Mouse (Mus musculus) small intestine, adult 2 months (tissue): Measurements from ENCODE around the gene Tmcc2.

ENCODE experiments used
- CTCF ChIP-seq: fragments of 200-500 bp; IDR thresholded peaks from 2 replicates; pipeline ENCODE4 v1.5.1; 2012; ENCODE audit warnings: low read depth, mild to moderate bottlenecking, control low read depth, inconsistent platforms, low read length, moderate library complexity, mixed read lengths; ENCODE audit not compliant: insufficient replicate concordance, insufficient read length; ENCODE audit errors: extremely low read depth
- POLR2A ChIP-seq: fragments of 200-500 bp; IDR thresholded peaks from 2 replicates; pipeline ENCODE4 v1.6.1; 2012; ENCODE audit warnings: low read depth, mild to moderate bottlenecking, control low read depth, inconsistent platforms, low read length, moderate library complexity

DNA sequence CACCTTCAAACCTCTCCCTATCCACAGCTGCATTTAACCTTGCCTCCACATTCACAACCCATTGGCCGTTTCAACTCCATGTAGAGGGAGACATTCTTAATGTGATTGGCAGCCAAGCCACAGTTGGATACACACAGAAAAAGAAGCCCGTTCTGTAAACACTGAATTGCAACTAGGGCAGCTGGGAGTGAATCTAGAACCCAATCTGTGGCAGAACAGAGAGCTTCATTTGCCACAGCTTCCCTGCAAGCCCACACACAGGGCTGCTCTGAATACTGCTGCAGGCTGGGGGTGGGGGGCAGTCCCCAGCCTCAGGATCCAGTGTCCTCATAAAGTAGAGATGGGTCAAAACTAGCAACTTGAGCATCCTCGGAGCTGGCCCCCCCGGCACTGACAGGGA lies 4.8 kb downstream of the Tmcc2 start:
- TF ChIP-seq POLR2A = no peak
- no peak for TF ChIP-seq CTCF
